Mouse (Mus musculus) embryo, embryonic 9.5 days (tissue): ENCODE measurements at regions not wholly inside any gene's neighbourhood (a gene's known extent, or its start where the extent isn't known, plus 50 kb on each side); places are given as distances from the start of the nearest gene placed in this dataset.

Source experiments
- DNase-seq: peaks from one replicate; pipeline ENCODE4 v3.0.0-alpha.2; 2017; ENCODE audit errors: extremely low spot score

GRCm38 (mm10) chr6:16365450-16365849 is 532.8 kb downstream of the Tfec start:
- no peak for DNase-seq

DNA sequence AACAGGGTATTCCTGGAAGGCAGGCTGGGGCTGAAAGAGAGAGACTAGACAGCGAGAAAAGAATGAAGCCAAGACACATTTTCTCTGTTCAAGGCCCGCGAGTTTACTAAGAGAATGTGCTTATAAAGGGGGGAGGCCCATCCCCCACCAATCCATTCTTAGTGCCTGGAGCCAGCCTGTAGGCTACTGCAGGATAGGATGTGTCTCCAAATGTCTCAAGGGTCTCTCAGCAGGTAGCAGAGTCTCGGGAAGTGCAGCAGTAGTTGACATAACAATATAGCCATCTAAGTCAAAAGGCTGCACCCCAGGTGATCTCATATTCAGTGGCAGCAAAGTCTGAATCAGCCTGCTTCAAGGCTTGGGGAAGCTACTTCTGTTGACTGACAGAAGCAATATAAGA is 536.2 kb downstream of the Tfec start:
- no peak for DNase-seq

DNA sequence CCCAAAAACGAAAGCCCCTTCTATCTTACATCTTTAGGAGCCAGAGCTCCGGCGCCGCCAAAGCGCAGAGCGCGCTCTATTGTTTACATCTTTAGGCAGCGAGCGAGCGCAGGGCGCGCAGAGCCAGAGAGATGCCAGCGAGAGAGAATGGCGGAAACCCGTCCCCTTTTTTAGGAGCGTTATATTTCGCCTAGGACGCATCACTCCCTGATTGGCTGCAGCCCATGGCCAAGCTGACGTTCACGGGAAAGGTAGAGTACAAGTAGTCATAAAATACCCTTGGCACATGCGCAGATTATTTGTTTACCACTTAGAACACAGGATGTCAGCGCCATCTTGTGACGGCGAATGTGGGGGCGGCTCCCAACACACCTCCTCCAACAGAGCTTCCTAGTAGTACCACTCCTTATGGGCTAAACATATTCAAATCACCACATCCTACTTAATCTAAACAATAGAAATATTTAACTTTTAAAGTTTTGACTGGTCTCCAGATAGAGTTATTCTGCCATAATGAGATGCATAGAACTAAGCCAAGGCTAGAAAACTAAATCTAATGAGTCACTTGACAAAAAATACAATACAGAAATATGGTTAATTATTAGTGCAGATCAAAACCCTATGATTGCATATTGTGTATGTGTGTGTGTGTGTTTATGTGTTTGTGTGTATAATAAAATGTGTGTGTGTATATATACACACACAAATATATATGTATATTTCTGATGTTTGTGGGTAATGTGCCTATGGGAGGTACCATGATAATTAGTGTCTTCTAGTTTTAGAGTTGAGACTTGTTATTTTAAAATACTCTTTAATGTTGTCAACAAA is 538.1 kb downstream of the Tfec start:
- peak; percentile 20 for DNase-seq

DNA sequence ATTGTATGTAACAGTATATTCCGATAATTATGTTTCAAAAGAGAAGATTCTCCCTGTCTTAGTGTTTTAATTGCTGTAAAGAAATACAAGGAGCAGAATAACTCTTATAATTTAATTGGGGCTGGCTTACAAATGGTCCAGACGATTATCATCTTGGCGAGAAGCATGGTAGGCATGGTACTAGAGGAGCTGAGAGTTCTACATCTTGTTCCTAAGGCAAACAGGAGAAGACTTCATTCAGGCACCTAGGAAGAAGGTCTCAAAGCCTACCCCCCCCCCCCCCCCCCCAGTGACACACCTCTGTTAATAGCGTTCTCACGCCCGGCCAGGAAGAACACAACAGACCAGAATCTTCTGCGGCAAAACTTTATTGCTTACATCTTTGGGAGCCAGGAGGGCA is 538.8 kb downstream of the Tfec start:
- no peak for DNase-seq

DNA sequence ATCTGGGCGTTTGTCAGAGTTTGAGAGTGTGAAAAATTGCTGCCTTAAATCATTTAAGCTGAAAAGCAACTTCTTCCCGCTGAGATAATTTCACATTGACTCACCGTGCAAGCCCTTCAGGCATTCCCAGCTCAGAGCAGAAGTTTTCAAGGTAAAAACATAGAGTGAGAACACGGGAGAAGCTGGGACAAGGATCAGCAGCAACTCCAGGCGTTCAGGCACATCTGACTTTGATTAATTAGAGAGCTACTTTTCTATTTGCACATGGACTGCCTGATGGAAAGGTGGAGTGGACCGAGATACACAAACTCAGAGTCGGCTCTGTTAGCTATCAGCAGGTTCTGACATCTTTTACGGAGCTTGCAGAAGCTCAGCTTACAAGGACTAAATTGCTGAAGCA is 564.6 kb downstream of the Tfec start:
- peak; percentile 7 for DNase-seq

- no peak for DNase-seq
These were observed 583.8 kb downstream of the Tfec start for GRCm38 (mm10) chr6:16314305-16315010.

DNA sequence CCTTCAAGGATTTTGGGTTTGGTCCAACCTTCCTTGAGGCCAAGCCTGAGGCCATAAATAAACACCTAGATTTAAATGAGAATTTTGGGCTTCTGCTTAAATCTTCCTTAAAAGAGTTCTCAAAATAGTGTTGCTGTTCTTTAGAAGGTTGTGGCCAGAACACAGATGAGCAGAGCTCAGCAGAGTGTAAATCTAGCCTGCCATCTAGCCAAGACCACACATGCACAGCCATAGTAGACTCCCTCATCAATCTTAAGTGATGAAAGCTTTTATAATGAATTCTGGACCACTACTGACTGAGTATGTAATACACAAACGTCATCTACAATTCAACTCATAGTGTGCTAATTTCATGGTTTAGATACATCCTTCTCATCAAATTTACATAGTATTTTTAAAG is 585.3 kb downstream of the Tfec start:
- DNase-seq = no peak

GRCm38 (mm10) chr6:16283328-16284072 is 563.0 kb downstream of the Mdfic start:
- no peak for DNase-seq

DNA sequence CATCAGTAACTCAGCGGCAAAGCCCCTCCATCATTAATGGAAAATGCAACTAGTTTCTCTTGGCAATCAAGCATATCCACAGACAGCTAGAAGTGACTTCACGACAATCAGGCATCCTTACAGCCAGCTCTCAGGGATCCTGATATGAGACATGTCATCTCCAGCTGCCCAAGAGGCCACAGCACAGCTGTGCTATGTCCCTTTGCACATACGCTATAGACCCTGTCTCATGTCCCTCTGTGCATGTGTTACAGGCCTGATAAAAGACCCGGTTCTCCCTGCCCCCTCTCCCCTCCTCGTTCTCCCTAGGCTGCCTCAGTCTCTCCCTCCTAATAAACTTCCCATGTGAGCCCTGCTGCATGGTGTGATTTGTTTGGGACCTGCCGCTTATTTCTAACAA is 561.5 kb downstream of the Mdfic start:
- no peak for DNase-seq
